Mouse (Mus musculus) lung, postnatal 14 days (tissue): Measurements from ENCODE around the gene Trpv4.
A peak's percentile ranks its signal among the peaks of the same experiment; 100 is the strongest.

Experiments used
- DNase-seq: peaks from one replicate; pipeline ENCODE4 v3.0.0; 2021

Gene Trpv4

GRCm38 (mm10) chr5:114658255-114658654, at the start of gene Trpv4:
TSS of gene Trpv4 (minus strand) at chr5:114658421.
- no peak for DNase-seq

- peak; percentile 96 for DNase-seq
Measured at GRCm38 (mm10) chr5:114707265-114708068, 49.2 kb upstream of the Trpv4 start, which contains the start of gene Tchp. TSS of gene Tchp (plus strand) at chr5:114707760.

- DNase-seq, result peak; percentile 39
Measured at GRCm38 (mm10) chr5:114702403-114703392, 44.5 kb upstream of the Trpv4 start.

GRCm38 (mm10) chr5:114699015-114699414, 40.8 kb upstream of the Trpv4 start:
- peak; percentile 26 for DNase-seq

GRCm38 (mm10) chr5:114698044-114698746, 40.0 kb upstream of the Trpv4 start:
- no peak for DNase-seq

- DNase-seq, result no peak
Measured at GRCm38 (mm10) chr5:114696939-114697338, 38.7 kb upstream of the Trpv4 start.

GRCm38 (mm10) chr5:114695775-114696174, 37.6 kb upstream of the Trpv4 start:
- DNase-seq, result no peak

GRCm38 (mm10) chr5:114690633-114691567, 32.7 kb upstream of the Trpv4 start, which contains the start of gene Gltp:
TSS of gene Gltp (minus strand) at chr5:114690984.
- DNase-seq, result peak; percentile 94

- DNase-seq, result peak; percentile 47
Measured at GRCm38 (mm10) chr5:114689700-114690366, 31.6 kb upstream of the Trpv4 start.

GRCm38 (mm10) chr5:114688703-114689102, 30.5 kb upstream of the Trpv4 start:
- DNase-seq, result no peak

- DNase-seq, result no peak
Measured at GRCm38 (mm10) chr5:114687901-114688300, 29.7 kb upstream of the Trpv4 start.

GRCm38 (mm10) chr5:114686726-114687210, 28.5 kb upstream of the Trpv4 start:
- peak; percentile 26 for DNase-seq

- no peak for DNase-seq
Measured at GRCm38 (mm10) chr5:114685986-114686385, 27.8 kb upstream of the Trpv4 start.

GRCm38 (mm10) chr5:114681717-114682116, 23.5 kb upstream of the Trpv4 start:
- DNase-seq, result peak; percentile 57

- DNase-seq, result peak; percentile 24
Measured at GRCm38 (mm10) chr5:114680676-114681285, 22.6 kb upstream of the Trpv4 start.

- DNase-seq, result no peak
Measured at GRCm38 (mm10) chr5:114679841-114680591, 21.8 kb upstream of the Trpv4 start.

GRCm38 (mm10) chr5:114674594-114674993, 16.4 kb upstream of the Trpv4 start:
- DNase-seq, result no peak

GRCm38 (mm10) chr5:114673114-114673513, 14.9 kb upstream of the Trpv4 start:
- DNase-seq, result no peak

- DNase-seq, result no peak
Measured at GRCm38 (mm10) chr5:114669014-114669413, 10.8 kb upstream of the Trpv4 start.
